Mouse (Mus musculus): ENCODE data around the gene BC048679. TPM values are rescaled to one million over a fixed set of nuclear protein-coding genes. Genes with fewer than 3 reads are reported as not detected.
A peak's percentile ranks its signal among the peaks of the same experiment; 100 is the strongest.
"Not testable (repeated sequence)": the region's sequence is repeated elsewhere in the genome, so short reads cannot be mapped to it uniquely, and the experiment has no call there.

The BC048679 gene
- polyA plus RNA-seq, 1 experiment from 2014 or later = not detected

- Histone ChIP-seq H3K4me2 (no peak overlapping the region), H3K9ac (no peak overlapping the region), H3K4me3 (no peak overlapping the region), H3K27me3 (replicated peaks) (peaks cover 26% of the 10 kb centered on the region; the same call in 1 of the 2 replicates), H3K36me3 (no peaks in the 10 kb centered on the region), H3K9me3 (no peaks in the 10 kb centered on the region), H3K27ac (replicated peaks) (no peak overlapping the region), H3K4me1 (no peaks in the 10 kb centered on the region)
- 63% methylated on average over 6 of the region's 6 CpGs for WGBS
- no peak for ATAC-seq (ENCODE audit: extremely low read depth, insufficient number of reproducible peaks, low FRiP score, low TSS enrichment)
Measured at GRCm38 (mm10) chr7:81516154-81517030, 18.3 kb upstream of the BC048679 start.

- Histone ChIP-seq H3K4me2 (no peak overlapping the region), H3K27ac (replicated peaks) (no peak overlapping the region), H3K36me3 (no peaks in the 10 kb centered on the region), H3K9me3 (no peaks in the 10 kb centered on the region), H3K9ac (no peak overlapping the region), H3K4me3 (no peak overlapping the region), H3K4me1 (no peaks in the 10 kb centered on the region), H3K27me3 (replicated peaks) (peaks cover 26% of the 10 kb centered on the region; the same call in 1 of the 2 replicates)
- WGBS = 45% methylated on average over 13 of the region's 13 CpGs
- ATAC-seq (ENCODE audit: extremely low read depth, insufficient number of reproducible peaks, low FRiP score, low TSS enrichment) = no peak
Measured at GRCm38 (mm10) chr7:81514906-81515590, 17.0 kb upstream of the BC048679 start.

DNA sequence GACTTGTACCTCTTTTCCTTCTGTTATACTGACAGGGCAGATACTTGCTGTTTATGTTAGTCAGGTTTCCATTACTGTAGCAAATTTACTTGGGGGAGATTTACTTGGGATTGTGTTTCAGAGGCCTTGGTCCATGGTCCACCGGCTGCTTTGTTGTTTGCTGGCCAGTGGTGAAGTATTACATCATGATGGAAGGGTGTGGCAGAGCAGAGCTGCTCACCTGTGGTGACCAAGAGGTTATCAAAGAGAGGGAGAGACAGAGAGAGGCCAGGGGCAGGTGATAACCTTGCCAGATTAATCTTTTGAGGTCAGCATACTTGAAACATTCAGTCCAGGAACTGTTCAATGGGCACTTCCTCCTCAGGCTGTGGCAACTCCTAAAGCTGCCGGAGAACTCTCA is 3.0 kb upstream of the BC048679 start:
- no peak overlapping the region for H3K4me2 ChIP-seq
- WGBS = 71% methylated on average over 2 of the region's 2 CpGs
- no peaks in the 10 kb centered on the region for H3K9me3 ChIP-seq
- no peaks in the 10 kb centered on the region for H3K36me3 ChIP-seq
- H3K4me1 ChIP-seq = no peaks in the 10 kb centered on the region
- no peak overlapping the region for H3K9ac ChIP-seq
- ATAC-seq (ENCODE audit: extremely low read depth, insufficient number of reproducible peaks, low FRiP score, low TSS enrichment) = no peak
- no peak overlapping the region for H3K4me3 ChIP-seq
- H3K27me3 ChIP-seq (replicated peaks) = peaks cover 23% of the 10 kb centered on the region
- no peak overlapping the region for H3K27ac ChIP-seq (replicated peaks)

- Histone ChIP-seq H3K9ac (no peak overlapping the region), H3K9me3 (no peaks in the 10 kb centered on the region), H3K4me2 (no peak overlapping the region), H3K27me3 (replicated peaks) (peaks cover 62% of the 10 kb centered on the region), H3K4me1 (peaks cover 10% of the 10 kb centered on the region), H3K27ac (replicated peaks) (no peak overlapping the region), H3K36me3 (no peaks in the 10 kb centered on the region), H3K4me3 (no peak overlapping the region)
- WGBS = 53% methylated on average over 6 of the region's 6 CpGs
- no peak for ATAC-seq (ENCODE audit: extremely low read depth, insufficient number of reproducible peaks, low FRiP score, low TSS enrichment)
Measured at GRCm38 (mm10) chr7:81497171-81497570, 910 bp downstream of the BC048679 start.

DNA sequence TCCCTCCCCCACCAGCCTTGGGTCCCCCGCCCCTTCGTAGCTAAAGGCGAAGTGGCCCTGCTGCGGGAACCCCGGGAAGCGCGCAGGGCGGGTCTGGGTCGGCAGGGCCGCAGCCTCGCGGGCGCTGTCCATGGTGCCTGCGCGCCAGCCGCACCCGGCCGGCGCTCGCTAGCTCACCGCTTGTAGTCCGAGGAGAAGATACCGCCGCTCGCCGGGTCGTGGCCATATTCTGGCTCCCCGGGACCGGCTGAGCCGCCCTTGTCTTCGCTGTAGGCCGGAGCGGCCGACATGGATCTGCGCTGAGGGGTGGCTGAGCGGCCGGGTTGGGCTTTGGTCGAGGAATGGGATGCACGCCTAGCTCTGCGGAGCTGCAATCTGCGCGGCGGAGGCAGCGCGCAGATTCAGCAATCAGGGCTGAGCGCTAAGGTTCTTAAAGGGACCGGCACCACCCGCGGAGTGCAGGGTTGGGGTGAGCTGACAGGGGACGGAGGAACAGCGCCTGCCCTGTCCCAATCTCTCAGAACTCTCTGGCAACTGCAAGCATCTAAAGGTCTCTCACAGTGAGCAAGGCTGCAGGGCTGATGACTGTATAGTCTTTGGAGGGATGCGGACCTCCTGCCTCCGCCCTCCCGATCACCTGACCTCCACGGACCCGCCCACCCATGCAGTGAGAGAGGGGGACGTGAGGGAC is 4.6 kb downstream of the BC048679 start, which contains the start of gene Ap3b2:
TSS of gene Ap3b2 (minus strand) at position 595 of the 691 bp plus-strand sequence.
- H3K27me3 ChIP-seq (replicated peaks) = peaks cover 84% of the 10 kb centered on the region

DNA sequence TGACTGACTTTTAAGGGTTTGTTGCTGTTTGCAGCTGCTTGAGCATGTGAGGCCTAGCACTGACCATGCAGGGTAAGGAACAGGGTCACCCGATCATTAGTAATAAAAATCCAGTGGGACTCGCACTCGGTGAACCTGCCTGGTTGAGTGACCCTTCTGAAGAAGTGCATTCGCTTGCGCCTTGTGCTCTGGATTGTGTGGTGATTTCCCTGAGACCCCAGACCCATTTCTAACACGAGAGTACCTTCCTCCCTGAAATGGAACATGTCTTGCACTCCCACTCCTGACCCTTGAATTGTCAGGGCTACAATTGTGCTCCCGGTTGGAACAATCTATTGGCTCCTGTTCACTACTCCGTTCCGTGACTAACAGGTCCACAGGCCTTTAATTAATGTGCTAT is 5.5 kb downstream of the BC048679 start:
- Histone ChIP-seq H3K9ac (no peak overlapping the region), H3K9me3 (no peaks in the 10 kb centered on the region), H3K4me2 (peak overlapping the region; percentile 90), H3K36me3 (no peaks in the 10 kb centered on the region), H3K27me3 (replicated peaks) (peaks cover 76% of the 10 kb centered on the region), H3K27ac (replicated peaks) (no peak overlapping the region), H3K4me1 (peaks cover 13% of the 10 kb centered on the region), H3K4me3 (no peak overlapping the region; the same call in 1 of the 2 replicates)
- WGBS = 51% methylated on average over 9 of the region's 9 CpGs
- no peak for ATAC-seq (ENCODE audit: extremely low read depth, insufficient number of reproducible peaks, low FRiP score, low TSS enrichment)

More for the DNA sequence above, 4.6 kb downstream of the BC048679 start, which contains the start of gene Ap3b2:
- under 1% methylated on average over 57 of the region's 57 CpGs for WGBS
- Histone ChIP-seq H3K9me3 (no peaks in the 10 kb centered on the region), H3K9ac (peak within 1 kb of the TSS; percentile 33; the same call in 1 of the 2 replicates), H3K4me2 (peak within 1 kb of the TSS; percentile 90), H3K27ac (replicated peaks) (no peak within 1 kb of the TSS), H3K36me3 (no peaks in the 10 kb centered on the region), H3K4me1 (peaks cover 13% of the 10 kb centered on the region), H3K4me3 (peak within 1 kb of the TSS; percentile 67)
- no peak for ATAC-seq (ENCODE audit: extremely low read depth, insufficient number of reproducible peaks, low FRiP score, low TSS enrichment)

GRCm38 (mm10) chr7:81489649-81490048 is 8.4 kb downstream of the BC048679 start:
- H3K36me3 ChIP-seq = no peaks in the 10 kb centered on the region
- WGBS = 19% methylated on average over 9 of the region's 9 CpGs
- ATAC-seq (ENCODE audit: extremely low read depth, insufficient number of reproducible peaks, low FRiP score, low TSS enrichment) = no peak

GRCm38 (mm10) chr7:81480800-81481199 is 17.3 kb downstream of the BC048679 start:
- WGBS = 9% methylated on average over 8 of the region's 8 CpGs
- H3K27me3 ChIP-seq (replicated peaks) = peaks cover 39% of the 10 kb centered on the region
- peaks cover 4% of the 10 kb centered on the region; the same call in 1 of the 2 replicates for H3K4me1 ChIP-seq
- no peak for ATAC-seq (ENCODE audit: extremely low read depth, insufficient number of reproducible peaks, low FRiP score, low TSS enrichment)
- H3K27ac ChIP-seq (replicated peaks) = no peak overlapping the region
- H3K9me3 ChIP-seq = no peaks in the 10 kb centered on the region
- H3K36me3 ChIP-seq = no peaks in the 10 kb centered on the region
- H3K9ac ChIP-seq = no peak overlapping the region
- no peak overlapping the region for H3K4me2 ChIP-seq
- no peak overlapping the region for H3K4me3 ChIP-seq

More at GRCm38 (mm10) chr7:81489649-81490048, 8.4 kb downstream of the BC048679 start:
- Histone ChIP-seq H3K4me1 (peaks cover 13% of the 10 kb centered on the region), H3K4me3 (no peak overlapping the region), H3K27me3 (replicated peaks) (peaks cover 48% of the 10 kb centered on the region), H3K9ac (no peak overlapping the region), H3K4me2 (no peak overlapping the region), H3K27ac (replicated peaks) (no peak overlapping the region), H3K9me3 (no peaks in the 10 kb centered on the region)

GRCm38 (mm10) chr7:81479531-81480090 is 18.5 kb downstream of the BC048679 start:
- H3K4me3 ChIP-seq = no peak overlapping the region
- WGBS = 57% methylated on average over 3 of the region's 3 CpGs
- no peak overlapping the region for H3K27ac ChIP-seq (replicated peaks)
- no peak for ATAC-seq (ENCODE audit: extremely low read depth, insufficient number of reproducible peaks, low FRiP score, low TSS enrichment)
- peaks cover 4% of the 10 kb centered on the region; the same call in 1 of the 2 replicates for H3K4me1 ChIP-seq
- H3K27me3 ChIP-seq (replicated peaks) = peaks cover 49% of the 10 kb centered on the region
- no peak overlapping the region for H3K4me2 ChIP-seq
- no peak overlapping the region for H3K9ac ChIP-seq
- H3K9me3 ChIP-seq = no peaks in the 10 kb centered on the region
- H3K36me3 ChIP-seq = no peaks in the 10 kb centered on the region

GRCm38 (mm10) chr7:81478261-81478660 is 19.8 kb downstream of the BC048679 start:
- not testable (repeated sequence) for H3K36me3 ChIP-seq; H3K27ac ChIP-seq (replicated peaks); H3K4me2 ChIP-seq; H3K4me1 ChIP-seq; H3K4me3 ChIP-seq; ATAC-seq (ENCODE audit: extremely low read depth, insufficient number of reproducible peaks, low FRiP score, low TSS enrichment); H3K9ac ChIP-seq; H3K9me3 ChIP-seq
- peaks cover 59% of the 10 kb centered on the region for H3K27me3 ChIP-seq (replicated peaks)

GRCm38 (mm10) chr7:81476833-81477232 is 21.2 kb downstream of the BC048679 start:
- peaks cover 66% of the 10 kb centered on the region for H3K27me3 ChIP-seq (replicated peaks)
- peak overlapping the region; percentile 59 for H3K4me2 ChIP-seq
- H3K4me1 ChIP-seq = peaks cover 4% of the 10 kb centered on the region; the same call in 1 of the 2 replicates
- H3K9ac ChIP-seq = no peak overlapping the region
- peak overlapping the region; percentile 27 for H3K4me3 ChIP-seq
- H3K9me3 ChIP-seq = no peaks in the 10 kb centered on the region
- H3K36me3 ChIP-seq = no peaks in the 10 kb centered on the region
- 9% methylated on average over 24 of the region's 24 CpGs for WGBS
- ATAC-seq (ENCODE audit: extremely low read depth, insufficient number of reproducible peaks, low FRiP score, low TSS enrichment) = no peak
- no peak overlapping the region for H3K27ac ChIP-seq (replicated peaks)
